Mouse (Mus musculus): ENCODE data around the gene Slc13a4. TPM values are rescaled to one million over a fixed set of nuclear protein-coding genes. Genes with fewer than 3 reads are reported as not detected.

Gene Slc13a4
- polyA plus RNA-seq, 1 experiment from 2014 or later = 0.10 TPM

DNA sequence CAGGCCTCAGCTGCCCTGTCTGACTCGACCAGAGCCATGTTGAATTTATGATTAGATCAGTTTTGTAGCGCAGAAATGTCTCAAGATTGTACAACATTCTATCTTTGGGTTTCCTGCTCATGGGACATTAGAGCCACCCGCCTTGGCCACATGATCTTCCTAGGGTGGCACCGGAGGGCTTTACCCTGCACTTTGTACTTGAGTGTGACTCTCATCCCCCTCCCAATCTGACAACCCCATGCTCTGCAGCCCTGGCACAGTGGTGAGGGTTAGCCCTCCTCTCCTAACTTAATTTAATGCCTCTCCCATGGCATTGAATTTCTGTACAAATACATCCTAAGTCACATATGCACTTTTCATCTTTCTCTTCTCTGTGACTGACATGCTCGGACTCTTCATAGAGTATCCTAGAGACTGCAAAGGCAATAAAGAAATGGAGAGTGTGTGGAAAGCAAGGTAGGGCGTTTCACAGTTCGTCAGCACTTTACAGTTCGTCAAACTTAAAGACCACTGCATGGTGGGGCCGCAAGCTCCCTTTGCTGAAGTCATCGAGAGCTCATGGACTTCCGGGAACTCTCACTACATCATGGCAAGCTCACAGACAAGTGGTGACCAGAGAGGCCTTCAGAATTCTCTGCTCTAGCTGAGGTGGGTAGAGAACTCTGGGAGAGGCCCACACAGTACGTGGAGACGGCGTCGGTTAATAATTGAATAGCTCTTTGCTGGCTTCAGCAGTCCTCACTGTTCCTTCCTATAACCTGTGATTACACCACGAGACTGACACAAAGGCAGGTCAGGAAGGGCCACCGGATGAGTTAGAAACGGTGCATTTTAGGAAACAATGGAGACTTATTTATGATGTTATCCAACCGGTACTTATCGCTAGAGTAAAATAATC is 35.8 kb downstream of the Slc13a4 start:
- Histone ChIP-seq H3K4me1 (replicated peaks) (peaks cover 17% of the 10 kb centered on the region), H3K36me3 (no peaks in the 10 kb centered on the region), H3K9ac (no peak overlapping the region), H3K4me2 (no peak overlapping the region), H3K27me3 (no peaks in the 10 kb centered on the region), H3K9me3 (replicated peaks) (no peaks in the 10 kb centered on the region), H3K27ac (no peak overlapping the region), H3K4me3 (replicated peaks) (no peak overlapping the region)
- WGBS (ENCODE audit: insufficient replicate concordance) = 74% methylated on average over 20 of the region's 20 CpGs
- ATAC-seq (ENCODE audit: low read depth) (no peak), DNase-seq (no peak)

DNA sequence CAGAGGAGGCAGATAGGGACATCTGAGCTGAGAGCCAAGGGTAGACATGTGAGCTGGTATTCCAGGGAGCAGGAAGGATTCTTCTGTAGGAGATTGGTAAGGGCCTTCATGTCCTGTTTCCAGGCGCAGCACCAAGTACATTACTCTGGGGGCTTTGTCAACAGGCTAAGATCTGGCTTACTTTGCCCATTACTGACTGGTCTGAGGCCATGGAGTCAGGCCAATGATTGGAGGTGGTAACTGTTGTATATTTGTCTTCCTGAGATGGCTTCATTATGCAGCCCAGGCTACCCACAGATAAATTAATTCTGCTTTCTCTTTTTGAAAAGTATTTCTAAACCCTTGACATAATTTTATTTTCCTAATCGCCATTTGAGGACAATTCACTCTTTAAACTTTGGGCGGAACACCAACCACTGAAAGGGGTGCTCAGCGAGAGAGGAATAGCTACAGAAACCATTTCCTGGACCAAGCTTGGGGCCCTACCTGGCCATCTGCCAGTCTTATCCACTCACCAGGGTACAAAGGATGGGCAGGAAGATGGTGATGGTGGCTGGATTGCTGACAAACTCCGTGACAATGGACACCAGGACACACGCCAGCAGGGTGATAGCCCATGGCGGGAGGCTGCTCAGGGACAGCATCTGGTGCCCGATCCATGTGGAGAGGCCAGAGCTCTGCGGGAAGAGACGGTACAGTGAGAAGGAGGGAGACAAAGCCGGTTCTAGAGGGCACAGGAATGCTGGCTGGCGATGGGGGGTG is 36.7 kb downstream of the Slc13a4 start:
- no peak overlapping the region for H3K27ac ChIP-seq
- DNase-seq (no peak), ATAC-seq (ENCODE audit: low read depth) (no peak)
- no peaks in the 10 kb centered on the region for H3K27me3 ChIP-seq
- H3K4me1 ChIP-seq (replicated peaks) = peaks cover 17% of the 10 kb centered on the region
- H3K36me3 ChIP-seq = peaks cover 6% of the 10 kb centered on the region; the same call in 1 of the 2 replicates
- no peak overlapping the region for H3K4me3 ChIP-seq (replicated peaks)
- no peak overlapping the region for H3K4me2 ChIP-seq
- H3K9me3 ChIP-seq (replicated peaks) = no peaks in the 10 kb centered on the region
- WGBS (ENCODE audit: insufficient replicate concordance) = 82% methylated on average over 12 of the region's 12 CpGs
- no peak overlapping the region for H3K9ac ChIP-seq

DNA sequence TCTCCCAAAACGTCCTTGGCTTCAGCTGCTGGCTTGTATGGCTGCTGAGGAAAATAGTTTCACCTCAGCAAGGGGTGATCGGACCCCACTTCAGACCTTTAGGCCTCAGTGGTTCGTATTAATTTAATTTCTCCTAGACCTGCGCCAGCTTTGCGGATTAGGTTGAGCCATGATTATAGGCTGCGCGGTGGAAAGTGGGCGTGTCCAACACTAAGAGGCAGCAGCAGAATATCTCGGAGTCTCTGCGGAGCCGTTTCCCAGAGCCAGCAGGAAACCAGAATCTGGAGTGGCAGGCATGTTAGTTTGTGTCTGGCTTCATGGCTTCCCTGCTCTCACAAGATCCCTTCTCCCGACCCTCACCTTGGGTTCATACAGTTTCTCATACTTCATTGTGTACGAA is 38.3 kb downstream of the Slc13a4 start:
- Histone ChIP-seq H3K4me3 (replicated peaks) (no peak overlapping the region), H3K9ac (no peak overlapping the region), H3K4me1 (replicated peaks) (peaks cover 17% of the 10 kb centered on the region), H3K27ac (no peak overlapping the region), H3K9me3 (replicated peaks) (no peaks in the 10 kb centered on the region), H3K4me2 (no peak overlapping the region), H3K27me3 (no peaks in the 10 kb centered on the region), H3K36me3 (peaks cover 18% of the 10 kb centered on the region)
- DNase-seq = no peak
- 65% methylated on average over 13 of the region's 13 CpGs for WGBS (ENCODE audit: insufficient replicate concordance)
- ATAC-seq (ENCODE audit: low read depth) = no peak

DNA sequence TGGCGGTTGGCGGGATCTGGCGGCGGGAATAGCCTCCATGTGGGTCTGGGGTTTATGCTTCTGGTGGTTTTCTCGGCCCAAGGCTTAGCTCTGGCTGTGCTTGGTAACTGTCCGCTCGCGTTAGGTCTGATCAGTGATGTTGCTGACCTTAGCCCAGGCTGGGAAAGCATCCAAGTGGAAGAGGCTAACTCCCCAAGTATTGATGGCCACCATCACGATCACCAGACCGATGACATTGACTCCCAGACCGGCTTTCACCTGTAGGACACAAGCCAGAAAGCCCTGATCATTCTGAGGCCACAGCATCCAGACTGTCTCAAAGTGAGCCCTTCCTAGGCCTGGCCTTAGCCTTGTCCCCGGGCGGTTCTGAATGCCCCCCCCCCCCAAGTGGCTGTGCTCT is 39.2 kb downstream of the Slc13a4 start:
- Histone ChIP-seq H3K9me3 (replicated peaks) (no peaks in the 10 kb centered on the region), H3K4me1 (replicated peaks) (peaks cover 17% of the 10 kb centered on the region), H3K9ac (no peak overlapping the region), H3K4me3 (replicated peaks) (no peak overlapping the region), H3K4me2 (no peak overlapping the region), H3K27ac (no peak overlapping the region), H3K36me3 (peaks cover 28% of the 10 kb centered on the region), H3K27me3 (no peaks in the 10 kb centered on the region)
- ATAC-seq (ENCODE audit: low read depth) (no peak), DNase-seq (no peak)
- 85% methylated on average over 13 of the region's 13 CpGs for WGBS (ENCODE audit: insufficient replicate concordance)

DNA sequence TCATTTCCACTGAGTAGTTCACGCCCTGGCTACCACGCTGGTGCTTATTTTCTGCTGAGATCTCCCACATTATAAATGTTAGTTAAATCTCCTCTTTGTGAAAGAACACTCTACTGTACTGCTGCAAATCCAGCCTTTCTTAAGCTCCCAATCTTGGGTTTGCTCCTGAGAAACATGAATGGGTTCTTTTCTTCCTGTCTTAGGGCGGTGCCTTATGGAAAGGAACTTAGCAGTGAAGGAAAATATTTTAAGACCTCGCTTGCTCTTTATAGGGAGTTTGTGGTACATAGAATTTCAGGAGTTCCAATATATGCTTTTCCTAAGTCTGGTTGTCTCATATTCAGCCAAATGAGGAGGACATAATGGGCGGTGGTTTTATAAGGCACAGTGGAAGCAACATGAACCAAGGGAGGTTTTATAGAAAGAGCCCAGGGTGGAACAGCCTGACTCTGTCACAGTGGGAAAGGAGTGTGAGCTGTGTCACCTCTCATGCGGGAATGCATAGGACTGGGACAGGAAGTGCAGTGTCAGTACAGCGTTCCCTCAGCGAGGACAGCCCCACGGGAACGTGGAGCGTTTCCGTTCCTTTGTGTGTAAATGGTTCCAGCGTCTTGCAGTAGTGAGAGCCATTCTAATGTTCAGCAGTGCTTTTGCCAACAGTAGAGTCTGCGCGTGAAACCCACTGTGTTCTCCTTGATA is 42.2 kb downstream of the Slc13a4 start:
- peaks cover 14% of the 10 kb centered on the region for H3K4me1 ChIP-seq (replicated peaks)
- 0 out of 2 replicates have a peak overlapping the region, but pooled peaks have one; percentile 10 for H3K9ac ChIP-seq
- H3K36me3 ChIP-seq = peaks cover 58% of the 10 kb centered on the region
- DNase-seq (no peak), ATAC-seq (ENCODE audit: low read depth) (no peak)
- no peaks in the 10 kb centered on the region for H3K27me3 ChIP-seq
- WGBS (ENCODE audit: insufficient replicate concordance) = 80% methylated on average over 15 of the region's 15 CpGs
- H3K9me3 ChIP-seq (replicated peaks) = no peaks in the 10 kb centered on the region
- H3K4me3 ChIP-seq (replicated peaks) = no peak overlapping the region
- H3K4me2 ChIP-seq = no peak overlapping the region
- H3K27ac ChIP-seq = no peak overlapping the region; the same call in 1 of the 2 replicates

DNA sequence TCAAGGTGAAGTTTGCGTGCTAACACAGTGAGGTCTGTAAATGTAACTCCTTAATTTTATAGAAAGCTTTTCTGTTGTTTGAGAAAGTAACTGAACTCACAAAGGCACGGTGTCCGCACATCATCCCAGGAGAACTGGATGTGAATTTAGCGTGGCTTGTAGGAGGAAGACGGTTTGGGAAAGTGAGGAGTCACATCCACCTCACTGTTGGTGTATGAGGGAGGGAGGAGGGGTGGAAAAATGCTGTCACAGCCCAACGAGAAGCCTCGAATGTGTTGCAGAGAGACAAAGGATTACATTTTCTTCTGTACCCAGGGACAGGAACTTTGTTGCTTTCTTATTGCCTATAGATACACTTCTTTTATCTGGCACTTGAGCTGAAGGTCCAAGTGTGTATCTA is 47.4 kb downstream of the Slc13a4 start:
- Histone ChIP-seq H3K27me3 (no peaks in the 10 kb centered on the region), H3K9me3 (replicated peaks) (no peaks in the 10 kb centered on the region), H3K27ac (peak overlapping the region; percentile 51; the same call in 1 of the 2 replicates), H3K9ac (no peak overlapping the region), H3K4me3 (replicated peaks) (no peak overlapping the region), H3K4me2 (no peak overlapping the region), H3K4me1 (replicated peaks) (peaks cover 52% of the 10 kb centered on the region), H3K36me3 (peaks cover 55% of the 10 kb centered on the region)
- 77% methylated on average over 7 of the region's 7 CpGs for WGBS (ENCODE audit: insufficient replicate concordance)
- ATAC-seq (ENCODE audit: low read depth) (no peak), DNase-seq (no peak)

DNA sequence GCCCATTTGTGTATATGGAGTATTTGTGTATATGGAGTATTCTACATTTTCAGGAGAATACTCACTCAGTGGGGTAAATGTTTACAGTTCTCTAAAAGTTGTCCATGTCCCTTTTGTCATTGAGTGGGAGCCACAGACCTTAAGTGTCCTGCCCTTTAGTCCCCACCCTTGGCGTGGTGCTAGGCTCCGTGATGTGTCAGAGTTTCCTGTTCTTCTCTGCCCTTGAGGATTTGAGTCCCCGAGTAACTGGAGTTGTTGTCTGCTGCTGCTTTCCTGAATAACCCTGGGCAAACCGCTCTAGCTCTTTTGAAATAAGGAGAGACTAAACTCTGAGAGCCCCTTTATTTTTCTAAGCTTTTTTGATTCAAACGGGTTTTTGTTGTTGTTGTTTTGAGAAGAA is 48.4 kb downstream of the Slc13a4 start:
- peak overlapping the region; percentile 29 for H3K4me2 ChIP-seq
- no peak for DNase-seq
- H3K27ac ChIP-seq = peak overlapping the region; percentile 5; the same call in 1 of the 2 replicates
- H3K9ac ChIP-seq = peak overlapping the region; percentile 33
- no peaks in the 10 kb centered on the region for H3K27me3 ChIP-seq
- 66% methylated on average over 5 of the region's 5 CpGs for WGBS (ENCODE audit: insufficient replicate concordance)
- no peak for ATAC-seq (ENCODE audit: low read depth)
- no peaks in the 10 kb centered on the region for H3K9me3 ChIP-seq (replicated peaks)
- peaks cover 62% of the 10 kb centered on the region for H3K4me1 ChIP-seq (replicated peaks)
- H3K36me3 ChIP-seq = peaks cover 48% of the 10 kb centered on the region
- 0 out of 2 replicates have a peak overlapping the region, but pooled peaks have one; percentile 0 for H3K4me3 ChIP-seq (replicated peaks)

DNA sequence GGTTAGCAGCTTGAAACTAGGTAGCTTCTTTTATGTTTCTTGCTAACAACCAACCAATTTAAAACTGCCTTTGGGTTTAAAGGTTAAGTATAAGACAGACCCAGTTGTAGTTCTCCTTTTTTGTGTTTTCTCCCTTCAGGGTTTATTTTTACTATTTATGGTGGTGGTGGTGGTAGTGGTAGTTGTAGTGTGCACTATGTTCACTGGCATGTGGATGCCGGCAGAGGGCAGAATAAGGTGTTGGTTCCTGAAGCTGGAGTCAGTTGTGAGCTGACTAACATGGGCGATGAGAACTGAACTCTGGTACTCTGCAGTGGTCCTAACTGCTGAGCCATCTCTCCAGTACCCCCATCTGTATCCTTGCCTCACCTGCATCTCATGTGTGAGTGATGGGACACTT is 49.0 kb downstream of the Slc13a4 start:
- WGBS (ENCODE audit: insufficient replicate concordance) = 81% methylated on average over 2 of the region's 2 CpGs
- H3K4me1 ChIP-seq (replicated peaks) = peaks cover 68% of the 10 kb centered on the region

DNA sequence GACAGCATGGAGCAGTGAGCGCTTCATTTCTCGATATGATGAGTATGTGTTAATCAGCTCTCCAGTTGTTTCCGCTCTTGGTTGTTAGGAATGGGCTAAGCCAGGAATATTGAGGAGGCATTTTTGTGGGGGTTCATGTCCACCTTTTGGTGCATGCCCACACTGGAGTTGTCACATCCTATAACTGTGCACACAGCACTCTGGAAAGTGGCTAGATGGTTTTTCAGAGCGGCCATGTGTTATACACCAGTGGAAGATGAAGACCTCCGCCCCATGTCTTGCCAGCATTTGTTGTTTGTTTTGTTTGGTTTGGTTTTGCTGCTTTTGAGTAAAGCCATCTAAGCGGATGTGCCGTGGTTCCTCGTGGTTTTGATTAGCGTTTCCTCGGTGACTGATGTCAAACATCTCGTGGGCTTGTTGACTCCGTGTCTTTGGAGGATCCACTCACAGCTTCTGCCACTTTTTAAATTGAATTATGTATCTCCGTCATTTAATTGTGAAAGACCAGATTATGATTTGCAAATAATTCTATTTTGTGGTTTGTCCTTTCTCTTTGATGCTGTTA is 50.2 kb downstream of the Slc13a4 start:
- Histone ChIP-seq H3K36me3 (peaks cover 30% of the 10 kb centered on the region), H3K9ac (peak overlapping the region; percentile 95), H3K4me2 (peak overlapping the region; percentile 81), H3K4me3 (replicated peaks) (peak overlapping the region; percentile 79), H3K9me3 (replicated peaks) (no peaks in the 10 kb centered on the region), H3K27me3 (no peaks in the 10 kb centered on the region), H3K27ac (peak overlapping the region; percentile 99), H3K4me1 (replicated peaks) (peaks cover 76% of the 10 kb centered on the region)
- DNase-seq = no peak
- no peak for ATAC-seq (ENCODE audit: low read depth)
- WGBS (ENCODE audit: insufficient replicate concordance) = 50% methylated on average over 13 of the region's 13 CpGs

More for the DNA sequence above, 49.0 kb downstream of the Slc13a4 start:
- peaks cover 42% of the 10 kb centered on the region for H3K36me3 ChIP-seq
- no peak overlapping the region for H3K9ac ChIP-seq
- H3K4me2 ChIP-seq = peak overlapping the region; percentile 23
- no peak for DNase-seq
- no peaks in the 10 kb centered on the region for H3K9me3 ChIP-seq (replicated peaks)
- H3K27me3 ChIP-seq = no peaks in the 10 kb centered on the region
- ATAC-seq (ENCODE audit: low read depth) = no peak
- H3K4me3 ChIP-seq (replicated peaks) = 0 out of 2 replicates have a peak overlapping the region, but pooled peaks have one; percentile 0
- no peak overlapping the region for H3K27ac ChIP-seq

DNA sequence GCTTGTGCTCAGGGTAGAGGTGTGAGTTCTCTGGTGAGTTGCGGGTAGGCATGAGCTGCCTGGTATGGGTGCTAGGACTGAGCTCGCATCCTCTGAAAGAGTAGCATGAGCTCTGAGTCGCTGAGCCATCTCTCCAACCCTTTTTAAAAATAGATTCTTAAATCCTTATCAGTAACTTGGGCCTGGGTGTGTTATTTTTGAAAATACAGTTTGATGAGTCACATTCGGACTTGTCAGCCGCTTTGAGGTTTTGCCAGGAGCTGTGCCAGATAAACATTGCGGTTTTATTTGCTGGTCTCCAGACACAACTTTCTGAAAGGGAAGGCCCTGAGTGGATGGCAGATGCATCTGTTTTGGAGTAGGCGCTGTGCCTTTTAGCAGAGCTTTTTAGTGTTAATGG is 51.2 kb downstream of the Slc13a4 start:
- DNase-seq (peak; percentile 77), ATAC-seq (ENCODE audit: low read depth) (peak; percentile 51)
- H3K36me3 ChIP-seq = peaks cover 20% of the 10 kb centered on the region
- H3K27ac ChIP-seq = peak overlapping the region; percentile 99
- H3K27me3 ChIP-seq = no peaks in the 10 kb centered on the region
- peaks cover 82% of the 10 kb centered on the region for H3K4me1 ChIP-seq (replicated peaks)
- H3K9me3 ChIP-seq (replicated peaks) = no peaks in the 10 kb centered on the region
- peak overlapping the region; percentile 79 for H3K4me3 ChIP-seq (replicated peaks)
- H3K4me2 ChIP-seq = peak overlapping the region; percentile 81
- 17% methylated on average over 7 of the region's 7 CpGs for WGBS (ENCODE audit: insufficient replicate concordance)
- H3K9ac ChIP-seq = peak overlapping the region; percentile 95
